Mouse (Mus musculus) gastrocnemius, postnatal 14 days (tissue): ENCODE data around the gene Olfr310. TPM values are rescaled to one million over a fixed set of nuclear protein-coding genes. Genes with fewer than 3 reads are reported as not detected.

Experiments
- DNase-seq: peaks from one replicate; pipeline ENCODE4 v3.0.0; 2021; ENCODE audit warnings: mixed read lengths
- intact Hi-C: fragments of 180-260 bp; cut with DNase I; formaldehyde crosslinking; loops from one replicate; pipeline ENCODE4 v1.15.1; 2025; ENCODE audit warnings: low total_unique reads
- long read RNA-seq, 2 experiments: library from polyadenylated mRNA; stranded (forward); transcript quantifications; one replicate each; pipeline ENCODE4 v2.0.0; 2021
- microRNA-seq, 2 experiments: library from miRNA; unstranded; fragments of <30 nt; microRNA quantifications; one replicate each; pipeline ENCODE4 v1.2.0; 2021
- total RNA-seq, 2 experiments: library from RNA; stranded (reverse); gene quantifications; 2 replicates each; pipeline ENCODE4 v1.2.3; 2021

Gene Olfr310
- not detected for total RNA-seq
- long read RNA-seq, experiment 1: 0 reads
- long read RNA-seq, experiment 2: 0 reads

DNA sequence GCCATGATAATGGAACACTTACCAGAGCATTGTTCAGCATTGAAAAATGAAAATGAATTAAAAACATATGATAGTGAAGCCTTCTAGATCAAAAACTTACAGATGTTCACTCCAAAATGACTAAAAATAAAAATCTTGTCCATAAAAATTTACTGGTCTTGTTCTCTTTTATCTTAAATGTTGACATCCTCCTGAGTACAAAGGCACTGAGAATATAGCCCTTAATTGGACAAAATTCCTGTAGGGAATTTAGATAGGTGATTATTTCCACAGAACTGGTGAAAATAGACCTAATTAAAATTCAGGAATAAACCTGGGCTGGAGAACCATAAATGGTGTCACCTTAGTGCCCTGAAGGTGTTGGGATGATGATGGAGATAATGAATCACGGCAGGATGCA lies at the start of gene Olfr310:
Gene Olfr310, minus strand, starts transcription at position 101 of the 400 bp plus-strand sequence.
- intact Hi-C loops: no loop called here
- no peak for DNase-seq

DNA sequence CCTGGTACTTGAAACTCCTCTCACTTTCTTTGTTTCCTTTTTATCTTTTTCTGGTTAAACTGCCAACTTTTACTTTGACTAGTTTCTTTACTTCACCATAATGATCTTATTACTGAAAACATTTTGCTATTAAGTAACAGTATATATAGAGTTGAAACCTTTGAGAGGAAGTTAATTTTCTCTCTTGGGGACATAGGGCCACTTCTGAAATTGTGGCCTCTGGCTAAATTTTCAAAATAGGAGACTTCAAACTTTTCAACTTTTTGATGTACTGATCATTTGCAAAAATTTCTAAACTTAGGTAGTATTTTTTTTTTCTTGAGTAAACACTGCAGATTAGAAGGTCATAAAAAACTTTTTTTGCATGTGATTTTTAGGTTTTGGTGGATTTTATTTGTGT lies 48.6 kb upstream of the Olfr310 start, which contains the start of gene Olfr308:
Gene Olfr308, minus strand, starts transcription at position 101 of the 400 bp plus-strand sequence.
- intact Hi-C loops: no loop called here
- DNase-seq: no peak

DNA sequence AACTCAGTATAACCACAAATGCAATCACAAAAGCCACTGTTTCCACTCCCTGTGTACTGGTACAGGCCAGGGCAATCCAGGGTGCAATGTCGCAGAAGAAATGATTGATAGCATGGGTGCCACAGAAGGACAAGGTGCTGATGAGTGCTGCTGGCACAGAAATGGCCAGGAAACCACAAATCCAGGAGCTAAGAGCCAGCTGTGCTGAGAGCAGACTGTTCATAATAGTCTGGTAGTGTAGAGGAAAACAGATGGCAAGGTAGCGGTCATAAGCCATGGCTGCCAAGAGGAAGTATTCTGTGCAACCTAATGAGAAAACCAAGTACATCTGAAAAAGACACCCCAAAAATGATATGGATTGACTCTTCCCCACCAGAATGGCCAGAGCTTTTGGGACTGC lies 44.4 kb upstream of the Olfr310 start:
- no peak for DNase-seq
- intact Hi-C loops: no loop called here

DNA sequence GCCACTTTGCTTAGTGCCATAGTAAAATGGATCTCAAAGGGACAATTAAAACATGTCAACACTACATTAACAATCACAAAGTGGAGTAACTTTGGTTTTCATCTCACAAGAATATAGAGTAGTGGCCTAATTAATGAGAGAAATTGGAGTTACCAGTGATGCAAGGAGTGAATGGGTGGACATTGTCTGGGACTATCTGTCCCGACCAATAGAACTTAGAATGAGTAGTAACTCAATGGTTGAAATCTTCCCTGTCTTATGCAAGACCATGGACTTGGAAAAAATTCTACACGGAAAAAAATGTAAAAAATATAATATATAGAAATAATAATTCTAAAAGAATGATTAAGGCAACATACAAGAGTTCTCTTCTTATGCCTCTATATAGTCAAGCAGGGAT lies 36.6 kb upstream of the Olfr310 start, which contains the start of gene Olfr309:
Gene Olfr309, minus strand, starts transcription at position 101 of the 400 bp plus-strand sequence.
- no peak for DNase-seq
- intact Hi-C loops: no loop called here

DNA sequence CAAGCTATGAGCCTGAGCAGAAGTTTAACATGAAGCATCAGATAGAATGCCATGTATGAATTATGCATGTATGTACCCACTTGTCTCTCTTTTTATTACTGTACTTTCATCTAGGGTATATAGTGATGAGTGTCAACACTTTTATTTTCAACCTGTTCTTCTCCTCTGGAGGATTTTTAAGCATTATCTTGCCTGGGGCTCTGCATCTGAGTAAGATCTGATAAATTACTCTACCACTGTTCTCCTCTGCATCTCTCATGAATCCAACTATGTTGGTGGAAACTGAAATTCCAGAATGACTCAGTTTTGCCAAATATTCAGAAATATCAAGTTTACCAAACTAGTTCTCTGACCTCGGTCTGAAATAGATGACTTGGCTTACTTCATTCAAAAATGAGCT lies 30.8 kb downstream of the Olfr310 start, which contains the start of gene Vmn2r76:
Gene Vmn2r76, minus strand, starts transcription at position 101 of the 400 bp plus-strand sequence.
- no peak for DNase-seq
- intact Hi-C loops: no loop called here

Small RNA genes within 50 kb of the gene (microRNA-seq; reads per million reads assigned to microRNA genes)
- gene Gm23192: 0 reads per million in 2 experiments

Other genes starting within 250 kb of the Olfr310 start
- not detected for gene Vmn2r75, start 105.4 kb downstream of the Olfr310 start, total RNA-seq
- not detected for gene Vmn2r76, start 30.9 kb downstream of the Olfr310 start, total RNA-seq
- gene Olfr309, start 36.5 kb upstream of the Olfr310 start, total RNA-seq: not detected
- not detected for gene Olfr308, start 48.5 kb upstream of the Olfr310 start, total RNA-seq
- gene Olfr307, start 60.4 kb upstream of the Olfr310 start, total RNA-seq: not detected
- gene Olfr305, start 89.8 kb upstream of the Olfr310 start, total RNA-seq: not detected
- not detected for gene Olfr304, start 109.5 kb upstream of the Olfr310 start, total RNA-seq
- gene Olfr303, start 120.6 kb upstream of the Olfr310 start, total RNA-seq: not detected
- not detected for gene Olfr301, start 126.7 kb upstream of the Olfr310 start, total RNA-seq
- not detected for gene Olfr299, start 182.7 kb upstream of the Olfr310 start, total RNA-seq
- gene Olfr298, start 215.3 kb upstream of the Olfr310 start, total RNA-seq: not detected
- gene Olfr297, start 242.8 kb upstream of the Olfr310 start, total RNA-seq: not detected